Mouse (Mus musculus): ENCODE results near the gene Synj2. TPM values are rescaled to one million over a fixed set of nuclear protein-coding genes. Genes with fewer than 3 reads are reported as not detected.

Synj2 gene
- polyA plus RNA-seq, 1 experiment from 2014 or later = 1.2 TPM

- Histone ChIP-seq H3K4me3 (ENCODE audit: low read depth, low read length) (no peak overlapping the region), H3K36me3 (ENCODE audit: control insufficient read depth, insufficient read depth, low read length) (no peaks in the 10 kb centered on the region), H3K27ac (replicated peaks; ENCODE audit: low read depth, low read length) (no peak overlapping the region), H3K9me3 (ENCODE audit: control insufficient read depth, low read length) (no peaks in the 10 kb centered on the region), H3K9ac (ENCODE audit: low read length) (no peak overlapping the region), H3K4me2 (ENCODE audit: low read depth, severe bottlenecking) (no peak overlapping the region), H3K27me3 (ENCODE audit: control insufficient read depth, insufficient read depth, low read length) (no peaks in the 10 kb centered on the region), H3K4me1 (ENCODE audit: control insufficient read depth, insufficient read depth, low read length) (no peaks in the 10 kb centered on the region)
- DNase-seq (ENCODE audit: low spot score) (no peak), ATAC-seq (ENCODE audit: insufficient number of reproducible peaks, low FRiP score, low TSS enrichment, low read depth) (no peak)
- WGBS = 80% methylated on average over 10 of the region's 10 CpGs
Measured at GRCm38 (mm10) chr17:5958636-5959035, 17.6 kb downstream of the Synj2 start.

- DNase-seq (ENCODE audit: low spot score) (no peak), ATAC-seq (ENCODE audit: insufficient number of reproducible peaks, low FRiP score, low TSS enrichment, low read depth) (no peak)
- no peaks in the 10 kb centered on the region for H3K36me3 ChIP-seq (ENCODE audit: control insufficient read depth, insufficient read depth, low read length)
- no peaks in the 10 kb centered on the region for H3K27me3 ChIP-seq (ENCODE audit: control insufficient read depth, insufficient read depth, low read length)
- no peaks in the 10 kb centered on the region for H3K9me3 ChIP-seq (ENCODE audit: control insufficient read depth, low read length)
- H3K4me2 ChIP-seq (ENCODE audit: low read depth, severe bottlenecking) = no peak overlapping the region
- 65% methylated on average over 7 of the region's 7 CpGs for WGBS
- H3K4me3 ChIP-seq (ENCODE audit: low read depth, low read length) = no peak overlapping the region
- no peak overlapping the region for H3K9ac ChIP-seq (ENCODE audit: low read length)
- H3K27ac ChIP-seq (replicated peaks; ENCODE audit: low read depth, low read length) = no peak overlapping the region
- H3K4me1 ChIP-seq (ENCODE audit: control insufficient read depth, insufficient read depth, low read length) = no peaks in the 10 kb centered on the region
Measured at GRCm38 (mm10) chr17:5959096-5959495, 18.0 kb downstream of the Synj2 start.

DNA sequence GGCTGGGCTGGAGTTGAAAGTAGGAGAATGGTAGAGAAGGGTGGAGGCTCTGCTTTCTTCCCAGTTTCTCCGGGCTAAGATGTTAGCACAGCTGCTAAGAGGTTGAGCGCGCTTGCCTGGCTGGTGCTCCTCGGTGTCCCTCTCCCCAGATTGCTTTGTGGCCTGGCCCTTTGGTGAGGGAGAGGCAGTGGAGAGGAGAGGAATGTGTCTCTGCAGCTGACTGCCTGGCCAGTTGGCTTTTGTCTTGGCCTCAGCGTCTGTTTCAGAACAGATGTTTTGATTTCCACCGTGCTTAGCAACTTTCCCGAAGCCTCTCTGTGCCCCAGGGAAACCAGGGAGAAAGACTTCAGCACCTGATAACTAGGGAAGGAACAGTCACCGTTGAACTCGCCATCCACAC lies 18.7 kb downstream of the Synj2 start:
- Histone ChIP-seq H3K4me2 (ENCODE audit: low read depth, severe bottlenecking) (no peak overlapping the region), H3K9me3 (ENCODE audit: control insufficient read depth, low read length) (no peaks in the 10 kb centered on the region), H3K36me3 (ENCODE audit: control insufficient read depth, insufficient read depth, low read length) (no peaks in the 10 kb centered on the region), H3K4me3 (ENCODE audit: low read depth, low read length) (no peak overlapping the region), H3K4me1 (ENCODE audit: control insufficient read depth, insufficient read depth, low read length) (no peaks in the 10 kb centered on the region), H3K27me3 (ENCODE audit: control insufficient read depth, insufficient read depth, low read length) (no peaks in the 10 kb centered on the region), H3K27ac (replicated peaks; ENCODE audit: low read depth, low read length) (no peak overlapping the region), H3K9ac (ENCODE audit: low read length) (no peak overlapping the region)
- WGBS = 61% methylated on average over 9 of the region's 9 CpGs
- ATAC-seq (ENCODE audit: insufficient number of reproducible peaks, low FRiP score, low TSS enrichment, low read depth) (no peak), DNase-seq (ENCODE audit: low spot score) (no peak)

GRCm38 (mm10) chr17:5963766-5964165 lies 22.7 kb downstream of the Synj2 start:
- no peak overlapping the region for H3K9ac ChIP-seq (ENCODE audit: low read length)
- no peak overlapping the region for H3K4me3 ChIP-seq (ENCODE audit: low read depth, low read length)
- no peak for ATAC-seq (ENCODE audit: insufficient number of reproducible peaks, low FRiP score, low TSS enrichment, low read depth)
- 92% methylated on average over 8 of the region's 8 CpGs for WGBS
- H3K4me2 ChIP-seq (ENCODE audit: low read depth, severe bottlenecking) = no peak overlapping the region
- no peaks in the 10 kb centered on the region for H3K36me3 ChIP-seq (ENCODE audit: control insufficient read depth, insufficient read depth, low read length)
- no peaks in the 10 kb centered on the region for H3K27me3 ChIP-seq (ENCODE audit: control insufficient read depth, insufficient read depth, low read length)
- no peak for DNase-seq (ENCODE audit: low spot score)
- H3K4me1 ChIP-seq (ENCODE audit: control insufficient read depth, insufficient read depth, low read length) = no peaks in the 10 kb centered on the region
- H3K27ac ChIP-seq (replicated peaks; ENCODE audit: low read depth, low read length) = no peak overlapping the region
- no peaks in the 10 kb centered on the region for H3K9me3 ChIP-seq (ENCODE audit: control insufficient read depth, low read length)

GRCm38 (mm10) chr17:5965084-5965781 lies 24.2 kb downstream of the Synj2 start:
- Histone ChIP-seq H3K36me3 (ENCODE audit: control insufficient read depth, insufficient read depth, low read length) (no peaks in the 10 kb centered on the region), H3K9me3 (ENCODE audit: control insufficient read depth, low read length) (no peaks in the 10 kb centered on the region), H3K9ac (ENCODE audit: low read length) (no peak overlapping the region), H3K4me3 (ENCODE audit: low read depth, low read length) (no peak overlapping the region), H3K4me2 (ENCODE audit: low read depth, severe bottlenecking) (no peak overlapping the region), H3K4me1 (ENCODE audit: control insufficient read depth, insufficient read depth, low read length) (no peaks in the 10 kb centered on the region), H3K27ac (replicated peaks; ENCODE audit: low read depth, low read length) (no peak overlapping the region), H3K27me3 (ENCODE audit: control insufficient read depth, insufficient read depth, low read length) (no peaks in the 10 kb centered on the region)
- no peak for ATAC-seq (ENCODE audit: insufficient number of reproducible peaks, low FRiP score, low TSS enrichment, low read depth)
- 70% methylated on average over 9 of the region's 9 CpGs for WGBS
- no peak for DNase-seq (ENCODE audit: low spot score)

DNA sequence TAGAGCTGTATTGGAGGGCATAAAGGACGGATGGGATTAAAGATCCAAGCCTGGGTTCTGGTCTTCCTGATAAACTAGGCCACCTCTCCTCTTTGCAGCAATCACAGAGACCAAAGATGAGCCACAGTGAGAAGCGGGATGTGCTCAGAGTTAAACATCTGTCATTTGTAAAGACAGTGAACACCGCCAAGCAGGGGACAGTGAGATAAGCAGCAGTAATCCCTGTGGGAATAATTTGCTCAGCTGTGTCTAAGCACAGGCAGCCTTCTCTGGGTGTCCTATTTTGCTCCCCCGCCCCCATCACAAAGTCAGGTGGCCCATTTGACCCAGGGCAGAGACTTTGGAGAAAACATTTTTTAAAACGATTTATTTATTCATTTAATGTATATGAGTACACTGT lies 25.6 kb downstream of the Synj2 start:
- Histone ChIP-seq H3K4me2 (ENCODE audit: low read depth, severe bottlenecking) (no peak overlapping the region), H3K27me3 (ENCODE audit: control insufficient read depth, insufficient read depth, low read length) (no peaks in the 10 kb centered on the region), H3K4me1 (ENCODE audit: control insufficient read depth, insufficient read depth, low read length) (no peaks in the 10 kb centered on the region), H3K4me3 (ENCODE audit: low read depth, low read length) (no peak overlapping the region), H3K36me3 (ENCODE audit: control insufficient read depth, insufficient read depth, low read length) (no peaks in the 10 kb centered on the region), H3K27ac (replicated peaks; ENCODE audit: low read depth, low read length) (no peak overlapping the region), H3K9me3 (ENCODE audit: control insufficient read depth, low read length) (no peaks in the 10 kb centered on the region), H3K9ac (ENCODE audit: low read length) (no peak overlapping the region)
- DNase-seq (ENCODE audit: low spot score) (no peak), ATAC-seq (ENCODE audit: insufficient number of reproducible peaks, low FRiP score, low TSS enrichment, low read depth) (no peak)
- WGBS = 85% methylated on average over 5 of the region's 5 CpGs

DNA sequence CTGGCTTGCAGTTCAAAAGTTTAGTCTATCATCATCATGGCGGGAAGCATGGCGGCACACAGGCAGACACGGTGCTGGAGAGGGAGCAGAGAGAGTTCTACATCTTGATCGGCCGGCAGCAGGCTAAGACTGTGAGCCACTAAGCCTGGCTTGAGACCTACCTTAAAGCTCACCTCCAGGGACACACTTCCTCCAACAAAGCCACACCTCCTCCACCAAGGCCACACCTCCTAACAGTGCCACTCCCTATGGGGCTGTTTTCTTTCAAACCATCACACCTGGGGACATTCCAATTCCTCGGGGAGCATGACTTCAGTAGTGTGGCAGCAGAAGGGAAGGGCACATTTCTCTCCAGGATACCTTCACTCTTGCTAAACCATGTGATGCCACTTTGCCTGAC lies 27.5 kb downstream of the Synj2 start:
- no peak overlapping the region for H3K9ac ChIP-seq (ENCODE audit: low read length)
- no peak overlapping the region for H3K27ac ChIP-seq (replicated peaks; ENCODE audit: low read depth, low read length)
- H3K4me3 ChIP-seq (ENCODE audit: low read depth, low read length) = no peak overlapping the region
- H3K27me3 ChIP-seq (ENCODE audit: control insufficient read depth, insufficient read depth, low read length) = no peaks in the 10 kb centered on the region
- no peaks in the 10 kb centered on the region for H3K9me3 ChIP-seq (ENCODE audit: control insufficient read depth, low read length)
- 54% methylated on average over 6 of the region's 6 CpGs for WGBS
- no peaks in the 10 kb centered on the region for H3K36me3 ChIP-seq (ENCODE audit: control insufficient read depth, insufficient read depth, low read length)
- no peak overlapping the region for H3K4me2 ChIP-seq (ENCODE audit: low read depth, severe bottlenecking)
- no peak for DNase-seq (ENCODE audit: low spot score)
- H3K4me1 ChIP-seq (ENCODE audit: control insufficient read depth, insufficient read depth, low read length) = no peaks in the 10 kb centered on the region
- ATAC-seq (ENCODE audit: insufficient number of reproducible peaks, low FRiP score, low TSS enrichment, low read depth) = no peak

GRCm38 (mm10) chr17:5969246-5969645 lies 28.2 kb downstream of the Synj2 start:
- no peak overlapping the region for H3K9ac ChIP-seq (ENCODE audit: low read length)
- H3K27me3 ChIP-seq (ENCODE audit: control insufficient read depth, insufficient read depth, low read length) = no peaks in the 10 kb centered on the region
- ATAC-seq (ENCODE audit: insufficient number of reproducible peaks, low FRiP score, low TSS enrichment, low read depth) (no peak), DNase-seq (ENCODE audit: low spot score) (no peak)
- no peak overlapping the region for H3K4me3 ChIP-seq (ENCODE audit: low read depth, low read length)
- no peak overlapping the region for H3K27ac ChIP-seq (replicated peaks; ENCODE audit: low read depth, low read length)
- no peaks in the 10 kb centered on the region for H3K9me3 ChIP-seq (ENCODE audit: control insufficient read depth, low read length)
- WGBS = 69% methylated on average over 3 of the region's 3 CpGs
- no peak overlapping the region for H3K4me2 ChIP-seq (ENCODE audit: low read depth, severe bottlenecking)
- H3K4me1 ChIP-seq (ENCODE audit: control insufficient read depth, insufficient read depth, low read length) = no peaks in the 10 kb centered on the region
- H3K36me3 ChIP-seq (ENCODE audit: control insufficient read depth, insufficient read depth, low read length) = no peaks in the 10 kb centered on the region

GRCm38 (mm10) chr17:5970298-5970821 lies 29.3 kb downstream of the Synj2 start:
- no peaks in the 10 kb centered on the region for H3K9me3 ChIP-seq (ENCODE audit: control insufficient read depth, low read length)
- WGBS = 74% methylated on average over 5 of the region's 5 CpGs
- no peak overlapping the region for H3K4me3 ChIP-seq (ENCODE audit: low read depth, low read length)

More at GRCm38 (mm10) chr17:5970298-5970821, 29.3 kb downstream of the Synj2 start:
- no peak for ATAC-seq (ENCODE audit: insufficient number of reproducible peaks, low FRiP score, low TSS enrichment, low read depth)
- DNase-seq (ENCODE audit: low spot score) = no peak
- H3K4me2 ChIP-seq (ENCODE audit: low read depth, severe bottlenecking) = no peak overlapping the region
- peaks cover under 1% of the 10 kb centered on the region; the same call in 1 of the 2 replicates for H3K4me1 ChIP-seq (ENCODE audit: control insufficient read depth, insufficient read depth, low read length)
- no peaks in the 10 kb centered on the region for H3K27me3 ChIP-seq (ENCODE audit: control insufficient read depth, insufficient read depth, low read length)
- H3K27ac ChIP-seq (replicated peaks; ENCODE audit: low read depth, low read length) = no peak overlapping the region
- H3K9ac ChIP-seq (ENCODE audit: low read length) = no peak overlapping the region
- H3K36me3 ChIP-seq (ENCODE audit: control insufficient read depth, insufficient read depth, low read length) = no peaks in the 10 kb centered on the region

Measured in limb, embryonic 11.5 days (tissue).